Mouse (Mus musculus) kidney, postnatal 4 days (tissue): ENCODE data around the gene Smbd1.

Source experiments
- DNase-seq, 2 experiments: peaks; one replicate each; pipeline ENCODE4 v3.0.0; 2021; ENCODE audit warnings: mixed read lengths in 2 of 2

Smbd1 gene

GRCm38 (mm10) chr16:32813362-32813761 is 3.1 kb upstream of the Smbd1 start:
- peak; percentile 29 to 52 for DNase-seq

- peak; percentile 94 to 95 for DNase-seq
Observed at GRCm38 (mm10) chr16:32812888-32813361, 2.6 kb upstream of the Smbd1 start.

GRCm38 (mm10) chr16:32807408-32808185 is 2.7 kb downstream of the Smbd1 start:
- peak in 1 of 2 experiments; percentile 36 for DNase-seq

GRCm38 (mm10) chr16:32805151-32805550 is 5.1 kb downstream of the Smbd1 start:
- peak; percentile 27 to 49 for DNase-seq

- DNase-seq: no peak
Observed at GRCm38 (mm10) chr16:32803901-32804300, 6.4 kb downstream of the Smbd1 start.

GRCm38 (mm10) chr16:32803252-32803853 is 6.9 kb downstream of the Smbd1 start:
- peak; percentile 63 to 76 for DNase-seq

- peak; percentile 31 to 44 for DNase-seq
Observed at GRCm38 (mm10) chr16:32797426-32797689, 12.9 kb downstream of the Smbd1 start, which contains the start of gene Muc20. Muc20 (minus strand) TSS chr16:32797435.

- DNase-seq: peak in 1 of 2 experiments; percentile 13
Observed at GRCm38 (mm10) chr16:32796676-32797425, 13.4 kb downstream of the Smbd1 start.

GRCm38 (mm10) chr16:32795177-32795576 is 15.1 kb downstream of the Smbd1 start:
- no peak for DNase-seq

GRCm38 (mm10) chr16:32790056-32790455 is 20.2 kb downstream of the Smbd1 start:
- no peak for DNase-seq

GRCm38 (mm10) chr16:32784840-32785239 is 25.4 kb downstream of the Smbd1 start:
- DNase-seq: peak in 1 of 2 experiments; percentile 7

GRCm38 (mm10) chr16:32783324-32784062 is 26.8 kb downstream of the Smbd1 start:
- peak in 1 of 2 experiments; percentile 27 for DNase-seq

GRCm38 (mm10) chr16:32778956-32779355 is 31.3 kb downstream of the Smbd1 start:
- DNase-seq: no peak

GRCm38 (mm10) chr16:32776676-32777075 is 33.6 kb downstream of the Smbd1 start:
- no peak for DNase-seq

GRCm38 (mm10) chr16:32766904-32767303 is 43.4 kb downstream of the Smbd1 start:
- DNase-seq: no peak

GRCm38 (mm10) chr16:32764961-32765360 is 45.3 kb downstream of the Smbd1 start:
- DNase-seq: no peak

- no peak for DNase-seq
Observed at GRCm38 (mm10) chr16:32764550-32764949, 45.7 kb downstream of the Smbd1 start.
